Mouse (Mus musculus) erythroblast, adult 5-6 weeks (primary cell): ENCODE data around the gene Gamt. TPM values are rescaled to one million over a fixed set of nuclear protein-coding genes. Genes with fewer than 3 reads are reported as not detected.
A peak's percentile ranks its signal among the peaks of the same experiment; 100 is the strongest.
"Not testable (repeated sequence)": the region's sequence is repeated elsewhere in the genome, so short reads cannot be mapped to it uniquely, and the experiment has no call there.

Experiments used
- ATAC-seq: replicated peaks from 2 replicates; pipeline ENCODE4 v1.8.0; 2016; ENCODE audit warnings: moderate number of reproducible peaks, mild to moderate bottlenecking, moderate TSS enrichment, inconsistent platforms; ENCODE audit not compliant: poor library complexity, low FRiP score, severe bottlenecking
- total RNA-seq, 2 experiments: library from RNA; stranded (forward) in 1 of 2; stranded (reverse) in 1 of 2; fragments of 150-400 nt in 1 of 2; fragments of 200-764, 138-1000 nt in 1 of 2; gene quantifications; 2 replicates each; pipeline versions ENCODE4 v1.2.3 to v1.2.4; 2015 to 2017; ENCODE audit warnings: low replicate concordance in 2 of 2

Gene Gamt
- total RNA-seq, 2 experiments from 2014 or later, result 0.77 TPM; not detected in 1

DNA sequence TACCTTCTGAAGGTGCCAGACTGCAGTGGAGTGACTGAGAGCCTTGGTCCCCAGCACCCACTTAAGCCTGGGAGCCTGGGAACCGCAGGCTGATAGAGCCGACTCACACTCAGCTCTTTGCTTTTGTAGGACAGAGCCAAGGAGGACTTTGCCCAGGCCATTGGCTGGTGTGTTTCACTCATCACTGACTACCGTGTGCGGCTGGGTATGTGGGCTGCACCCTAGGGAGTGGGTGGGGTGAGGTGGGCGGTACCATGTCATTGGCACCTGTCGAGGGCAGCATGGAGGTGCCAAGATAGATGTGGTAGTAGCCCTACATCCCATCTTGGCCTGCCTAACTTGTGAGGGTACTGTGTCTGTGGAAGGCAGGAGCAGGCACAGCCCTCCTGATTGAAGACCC, 21.0 kb downstream of the Gamt start:
- no peak for ATAC-seq

DNA sequence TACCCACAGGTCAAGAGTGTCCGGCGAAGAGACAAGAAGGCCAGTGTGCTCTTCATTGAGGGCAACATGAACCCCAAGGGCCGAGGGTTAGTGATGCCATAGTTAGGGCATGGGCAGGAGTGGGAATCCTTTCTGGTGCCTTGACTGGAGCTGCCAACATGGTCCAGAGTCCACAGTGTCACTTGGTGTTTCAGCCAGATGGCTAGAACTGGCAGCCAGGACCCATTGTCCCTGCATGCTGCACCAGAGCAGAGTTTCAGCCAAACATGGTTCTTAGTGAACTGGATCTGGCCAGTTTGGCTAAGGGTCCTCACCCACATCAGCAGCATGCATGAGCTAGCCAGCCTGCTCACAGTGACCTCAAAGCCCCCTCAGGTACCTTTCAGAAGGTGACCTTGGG, 22.5 kb downstream of the Gamt start:
- no peak for ATAC-seq

DNA sequence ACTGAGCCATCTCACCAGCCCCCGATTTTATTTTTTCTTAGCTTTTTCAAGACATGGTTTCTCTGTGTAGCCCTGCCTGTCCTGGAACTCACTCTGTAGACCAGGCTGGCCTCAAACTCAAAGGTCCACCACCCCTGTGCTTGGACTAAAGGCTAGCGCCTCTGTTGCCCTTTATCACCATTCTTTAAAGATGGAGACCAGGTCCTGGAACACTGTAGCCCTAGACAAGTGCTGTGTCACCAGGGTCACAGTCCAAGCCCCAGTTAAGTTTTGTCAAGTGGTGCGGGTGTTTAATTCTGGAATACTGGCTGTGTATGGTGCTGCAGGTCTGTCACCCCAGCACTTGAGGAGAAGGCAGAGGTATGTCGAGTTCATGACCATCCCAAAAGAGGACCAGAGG, 23.8 kb downstream of the Gamt start:
- no peak for ATAC-seq

DNA sequence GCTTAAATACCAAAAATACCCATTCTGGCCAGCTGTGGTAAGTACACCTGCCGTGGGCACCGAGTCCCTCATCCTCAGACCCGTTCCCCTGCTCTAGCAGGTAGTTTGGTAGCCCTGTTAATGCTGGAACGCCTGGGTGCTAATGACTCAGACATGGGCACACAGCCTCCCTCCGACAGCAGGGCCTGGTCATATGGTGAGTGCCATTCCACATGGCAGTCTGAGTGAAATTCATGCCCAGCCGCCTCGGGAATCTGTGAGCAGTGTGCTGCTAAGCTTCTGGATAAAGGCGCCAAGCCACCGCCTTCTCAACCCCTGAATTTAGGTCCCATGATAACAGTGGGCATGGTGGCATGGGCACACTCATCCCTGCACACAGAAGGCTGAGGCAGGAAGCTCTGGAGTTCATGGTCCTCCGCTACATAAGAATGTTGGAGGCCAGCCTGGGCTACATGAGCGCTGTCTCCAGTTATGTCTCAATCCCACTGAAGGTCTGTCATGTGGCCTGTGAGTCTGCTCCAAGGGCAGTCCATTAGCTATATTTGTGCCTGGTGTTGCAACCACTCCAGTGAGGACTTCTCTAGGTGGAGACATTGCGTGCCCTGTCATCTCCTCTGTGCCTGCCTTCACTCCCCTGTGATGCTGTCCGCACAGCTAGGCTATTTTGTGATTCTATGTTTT, 24.5 kb downstream of the Gamt start:
- no peak for ATAC-seq

DNA sequence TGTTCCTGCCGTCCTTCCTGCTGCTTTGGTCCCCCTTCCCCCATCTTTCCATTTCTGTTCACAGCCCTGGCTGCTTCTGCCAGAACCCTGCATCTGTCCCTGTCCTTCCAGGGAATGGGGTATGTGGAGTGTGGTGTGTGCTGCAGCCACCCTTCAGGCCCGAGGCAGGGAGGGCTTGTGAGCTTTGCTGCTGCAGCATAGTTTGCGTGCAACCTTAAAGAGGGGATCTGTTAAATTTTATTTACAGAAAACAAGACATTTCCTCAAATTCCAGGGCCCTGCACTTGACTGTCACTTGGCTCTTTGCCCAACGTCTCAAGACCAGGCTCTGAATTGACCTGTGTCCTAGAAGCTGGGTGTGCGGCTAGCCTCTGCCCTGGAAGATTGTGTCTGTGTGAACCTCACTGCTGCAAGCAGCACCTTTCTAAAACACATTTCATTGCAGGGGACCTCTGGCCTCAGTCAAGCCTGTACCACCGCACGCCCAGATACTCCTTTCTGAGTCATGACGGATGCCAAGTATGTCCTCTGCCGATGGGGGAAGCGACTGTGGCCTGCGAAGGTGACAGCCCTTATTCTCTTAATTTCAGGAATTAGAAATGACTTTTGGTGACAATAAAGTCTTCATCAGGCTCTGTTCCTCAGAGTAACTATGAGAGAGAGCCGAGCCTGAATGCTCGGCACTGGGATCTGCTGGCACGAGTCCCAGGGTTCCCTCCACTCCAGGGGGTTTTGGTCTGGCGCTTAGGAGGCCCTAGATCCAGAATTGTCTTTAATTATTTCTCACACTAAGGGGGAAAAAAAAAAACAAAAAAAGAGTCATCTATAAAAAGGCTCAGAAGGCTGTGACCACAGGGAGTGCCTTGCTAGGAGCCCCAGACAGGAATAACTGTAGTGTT, 32.7 kb downstream of the Gamt start:
- ATAC-seq, result no peak

DNA sequence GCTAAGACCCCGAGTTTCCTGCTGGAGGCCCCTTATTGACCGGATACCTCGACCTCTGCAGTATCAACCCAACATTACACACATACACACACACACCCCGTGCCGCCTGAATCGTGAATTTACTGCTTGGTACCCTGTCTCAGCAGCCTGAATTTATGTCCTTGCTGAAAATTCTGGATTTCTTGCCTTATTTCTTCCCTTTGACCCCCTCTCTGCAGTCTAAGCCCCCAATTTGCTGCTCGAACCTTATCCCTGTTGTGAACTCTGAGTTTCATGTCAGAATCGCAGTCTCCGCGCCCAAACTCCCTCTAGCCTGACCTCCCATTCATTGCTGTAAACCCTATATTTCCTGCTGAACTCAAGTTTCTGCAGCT, 33.7 kb downstream of the Gamt start:
- peak; percentile 10 for ATAC-seq

DNA sequence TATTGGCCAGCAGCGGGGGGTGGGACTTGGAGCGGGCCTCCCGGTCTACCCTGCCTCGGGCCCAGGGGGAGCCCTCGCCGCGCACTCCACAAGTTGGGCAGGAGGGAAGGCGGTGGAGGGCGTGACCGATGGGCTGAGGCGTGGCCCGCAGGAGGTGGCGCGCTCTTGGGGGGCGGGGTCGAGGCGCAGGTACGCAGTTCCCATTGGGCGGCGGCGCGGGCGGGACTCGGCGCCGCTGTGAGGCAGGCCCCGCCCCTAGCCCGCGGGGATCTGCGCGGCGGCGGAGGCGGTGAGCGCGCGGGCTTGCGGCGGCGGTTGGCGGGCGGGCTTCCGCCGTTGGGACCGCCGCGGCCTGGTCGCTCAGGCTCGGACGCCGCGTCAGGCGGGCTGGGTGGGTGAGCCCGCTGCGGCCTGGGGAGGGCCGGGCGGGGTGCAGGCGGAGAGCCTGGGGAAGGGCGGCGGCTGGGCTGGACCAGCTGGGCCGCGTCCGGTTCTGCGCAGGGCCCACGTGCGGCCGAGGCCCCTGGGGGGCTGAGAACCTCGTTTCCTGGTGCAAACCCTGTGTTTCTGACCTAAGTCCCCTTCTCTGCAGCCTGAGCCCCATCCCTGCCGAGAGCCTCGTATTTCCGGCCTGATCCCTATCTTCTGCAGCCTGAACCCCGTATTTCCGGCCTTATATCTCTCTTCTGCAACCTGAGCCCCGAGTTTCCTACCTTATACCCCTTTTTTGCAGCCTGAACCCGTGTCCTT, 34.2 kb downstream of the Gamt start, which contains the start of gene Mum1:
Mum1 (plus strand) TSS at position 19 of the 750 bp plus-strand sequence.
- ATAC-seq, result peak; percentile 93

DNA sequence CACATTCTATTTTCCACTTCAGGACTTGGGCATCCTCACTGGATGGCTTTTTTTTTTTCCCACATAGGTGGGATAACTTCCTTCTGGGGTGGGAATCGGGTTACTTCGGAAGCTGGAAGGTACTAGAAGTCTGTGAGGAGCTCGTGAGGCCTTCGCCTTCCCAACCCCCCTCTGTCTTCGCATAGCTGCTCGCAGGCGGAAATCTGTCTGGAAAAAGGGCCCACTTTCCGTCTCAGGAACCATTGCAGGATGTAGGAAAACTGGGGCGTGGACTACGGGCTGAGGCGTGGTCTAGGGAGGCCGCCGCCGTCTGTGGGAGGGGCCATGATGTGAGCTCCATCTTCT, 34.8 kb downstream of the Gamt start:
- no peak for ATAC-seq

DNA sequence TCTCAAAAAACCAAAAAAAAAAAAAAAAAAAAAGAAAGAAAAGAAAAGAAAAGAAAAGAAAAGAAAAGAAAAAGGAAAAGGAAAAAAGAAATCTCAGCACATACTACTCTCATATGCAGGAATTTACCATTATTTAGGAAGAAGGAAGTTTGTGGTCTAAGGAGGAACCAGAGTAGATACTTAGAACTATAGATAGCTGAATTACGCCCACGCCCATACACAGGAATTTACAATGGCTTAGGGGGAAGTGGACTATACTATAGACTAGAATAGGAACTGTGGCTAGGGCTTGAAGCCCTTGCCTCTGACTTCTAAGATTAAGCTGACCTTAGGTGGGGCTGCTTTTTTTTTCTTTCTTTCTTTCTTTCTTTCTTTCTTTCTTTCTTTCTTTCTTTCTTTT, 37.7 kb downstream of the Gamt start:
- not testable (repeated sequence) for ATAC-seq

DNA sequence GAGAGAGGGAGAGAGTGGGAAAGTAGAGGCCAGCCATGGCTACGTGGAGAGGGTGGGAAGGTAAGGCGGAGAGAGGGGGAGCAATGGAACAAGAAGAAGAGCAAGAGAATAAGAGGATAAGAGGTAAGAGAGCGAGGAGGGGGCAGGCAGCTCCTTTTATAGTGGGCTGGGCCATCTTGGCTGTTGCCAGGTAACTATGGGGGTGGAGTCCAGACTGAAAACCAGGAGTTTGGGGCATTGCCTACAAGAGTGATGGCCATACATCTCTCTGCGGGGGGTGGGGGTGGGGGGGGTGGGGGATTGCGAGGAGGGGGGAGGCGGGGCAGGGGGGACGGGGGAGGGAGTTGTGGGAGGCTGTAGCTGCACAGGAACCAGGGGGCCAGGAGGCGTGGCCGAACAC, 40.1 kb downstream of the Gamt start:
- ATAC-seq, result no peak

DNA sequence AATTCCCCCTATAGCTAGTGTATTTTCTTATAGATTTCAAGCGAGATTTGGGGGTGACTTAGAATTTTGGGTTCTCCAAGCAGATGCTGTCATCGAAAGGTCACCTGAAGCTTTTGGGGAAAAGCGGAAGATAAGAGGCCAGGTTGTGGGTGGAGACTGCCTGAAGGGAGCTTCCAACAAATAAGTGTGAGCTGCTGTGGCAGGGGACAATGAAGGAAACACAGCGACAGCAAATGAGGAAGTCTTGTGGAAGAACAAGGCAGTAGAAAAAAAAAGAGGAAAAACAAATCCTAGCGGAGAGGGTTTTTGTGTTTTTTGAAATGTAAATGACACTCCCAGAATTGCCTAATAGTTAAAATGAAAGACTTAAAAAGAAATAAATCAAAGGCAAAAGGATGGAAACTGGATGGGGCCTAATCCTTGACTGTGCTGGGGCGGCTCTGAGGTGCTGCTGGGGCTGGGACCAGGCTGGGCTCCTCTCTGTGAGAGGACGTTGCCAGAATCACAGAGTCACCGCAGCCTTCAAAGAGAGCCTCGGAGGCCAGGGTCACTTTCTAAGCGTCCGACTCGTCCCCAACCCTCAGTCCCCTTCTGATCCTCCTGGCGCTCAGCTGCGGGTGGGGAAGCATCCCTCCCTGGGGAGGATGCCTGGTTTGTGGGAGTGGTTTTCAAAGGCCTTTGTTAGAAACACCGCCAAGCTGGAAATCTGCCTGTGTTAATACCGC, 45.6 kb downstream of the Gamt start:
- ATAC-seq, result no peak

DNA sequence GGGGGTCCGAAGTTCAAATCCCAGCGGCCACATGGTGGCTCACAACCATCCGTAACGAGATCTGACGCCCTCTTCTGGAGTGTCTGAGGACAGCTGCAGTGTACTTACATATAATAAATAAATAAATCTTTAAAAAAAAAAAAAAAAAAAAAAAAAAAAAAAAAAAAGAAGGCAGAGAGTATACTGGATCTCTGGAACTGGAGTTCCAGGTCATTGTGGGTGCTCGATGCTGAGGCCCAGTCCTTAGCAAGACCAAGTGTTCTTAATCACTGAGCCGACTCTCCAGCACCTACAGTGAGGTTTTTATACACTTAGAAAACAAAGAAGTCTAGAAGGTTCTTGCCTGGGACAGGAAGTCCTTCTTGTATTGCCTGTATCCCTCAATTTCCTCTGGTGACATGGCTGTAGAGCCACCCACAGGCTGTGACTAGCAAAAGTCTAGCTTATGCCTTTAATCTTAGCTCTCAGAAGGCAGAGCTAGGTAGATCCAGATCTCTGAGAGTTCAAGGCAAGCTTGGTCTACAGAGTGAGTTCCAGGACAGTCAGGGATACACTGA, 49.2 kb downstream of the Gamt start:
- not testable (repeated sequence) for ATAC-seq

DNA sequence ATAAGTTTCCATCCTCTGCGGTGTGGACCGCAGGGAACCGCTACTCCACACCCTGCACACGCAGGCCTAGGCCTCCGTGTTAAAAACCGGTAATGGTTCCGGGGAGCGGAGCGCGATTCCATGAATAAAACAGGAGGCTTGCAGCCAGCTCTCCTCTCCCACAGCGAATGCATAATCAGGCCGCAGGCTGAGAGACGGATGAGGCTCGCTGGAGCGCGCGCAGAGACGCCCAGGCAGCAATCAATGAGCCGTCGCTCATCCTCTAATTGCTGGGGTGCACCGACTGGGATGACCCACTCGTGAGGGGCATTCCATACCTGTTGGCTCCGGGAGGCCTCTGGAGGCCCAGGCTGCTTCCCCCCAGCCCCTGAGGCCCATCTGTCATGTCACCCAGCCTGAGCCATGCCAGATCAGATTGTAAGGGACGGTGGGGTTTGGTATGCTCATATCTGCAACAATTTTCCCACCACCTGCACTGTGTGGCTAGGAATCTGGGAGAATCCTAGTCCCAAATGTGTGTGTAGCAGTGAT, 51.9 kb downstream of the Gamt start:
- no peak for ATAC-seq

DNA sequence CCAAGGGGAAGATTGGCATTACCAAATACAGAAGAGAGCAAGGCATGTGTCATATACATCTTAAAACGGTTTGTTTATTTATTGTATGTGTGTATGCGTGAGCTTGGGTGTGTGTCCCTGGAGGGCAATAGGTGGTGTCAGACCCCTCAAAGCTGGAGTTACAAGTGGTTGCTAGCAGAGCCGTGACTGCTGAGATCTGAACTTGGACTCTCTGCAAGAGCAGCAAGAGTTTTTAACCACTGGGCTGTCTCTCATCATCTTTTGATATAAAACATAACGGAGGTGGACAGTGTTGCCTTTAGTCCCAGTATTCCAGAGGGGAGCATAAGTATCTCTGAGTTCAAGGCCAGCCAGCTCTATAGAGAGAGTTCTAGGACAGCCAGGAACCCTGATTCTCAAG, 52.6 kb downstream of the Gamt start:
- ATAC-seq, result no peak

Other genes starting within 250 kb of the Gamt start
- gene Arhgap45, start 244.4 kb downstream of the Gamt start, total RNA-seq (2015; ENCODE audit: low replicate concordance), result 23.1 and 31.6 TPM in 2 replicates
- 28.6 and 35.8 TPM in 2 replicates for gene Arhgap45, start 244.4 kb downstream of the Gamt start, total RNA-seq (2017; ENCODE audit: low replicate concordance)
- gene Polr2e, start 221.2 kb downstream of the Gamt start, total RNA-seq (2015; ENCODE audit: low replicate concordance), result 23.6 and 33.4 TPM in 2 replicates
- gene Polr2e, start 221.2 kb downstream of the Gamt start, total RNA-seq (2017; ENCODE audit: low replicate concordance), result 4.5 and 9.9 TPM in 2 replicates
- 108 and 169 TPM in 2 replicates for gene Gpx4, start 213.8 kb downstream of the Gamt start, total RNA-seq (2015; ENCODE audit: low replicate concordance)
- gene Gpx4, start 213.8 kb downstream of the Gamt start, total RNA-seq (2017; ENCODE audit: low replicate concordance), result 96.3 and 123 TPM in 2 replicates
- gene Sbno2, start 155.4 kb downstream of the Gamt start, total RNA-seq (2015; ENCODE audit: low replicate concordance), result 9.2 and 12.5 TPM in 2 replicates
- 17.1 and 20.9 TPM in 2 replicates for gene Sbno2, start 155.4 kb downstream of the Gamt start, total RNA-seq (2017; ENCODE audit: low replicate concordance)
- gene Stk11, start 145.2 kb downstream of the Gamt start, total RNA-seq (2015; ENCODE audit: low replicate concordance), result 47.7 and 60.0 TPM in 2 replicates
- gene Stk11, start 145.2 kb downstream of the Gamt start, total RNA-seq (2017; ENCODE audit: low replicate concordance), result 152 and 195 TPM in 2 replicates
- gene Atp5d, start 122.4 kb downstream of the Gamt start, total RNA-seq (2015; ENCODE audit: low replicate concordance), result 43.3 and 48.8 TPM in 2 replicates
- gene Atp5d, start 122.4 kb downstream of the Gamt start, total RNA-seq (2017; ENCODE audit: low replicate concordance), result 12.1 and 17.3 TPM in 2 replicates
- gene Cbarp, start 120.2 kb downstream of the Gamt start, total RNA-seq (2015; ENCODE audit: low replicate concordance), result not detected in 2 replicates
- not detected in 2 replicates for gene Cbarp, start 120.2 kb downstream of the Gamt start, total RNA-seq (2017; ENCODE audit: low replicate concordance)
- 5.0 and 7.7 TPM in 2 replicates for gene Midn, start 112.7 kb downstream of the Gamt start, total RNA-seq (2015; ENCODE audit: low replicate concordance)
- 3.9 and 7.4 TPM in 2 replicates for gene Midn, start 112.7 kb downstream of the Gamt start, total RNA-seq (2017; ENCODE audit: low replicate concordance)
- 3.6 and 3.7 TPM in 2 replicates for gene Cirbp, start 95.0 kb downstream of the Gamt start, total RNA-seq (2015; ENCODE audit: low replicate concordance)
- gene Cirbp, start 95.0 kb downstream of the Gamt start, total RNA-seq (2017; ENCODE audit: low replicate concordance), result 14.6 and 16.3 TPM in 2 replicates
- gene 1600002K03Rik, start 88.1 kb downstream of the Gamt start, total RNA-seq (2015; ENCODE audit: low replicate concordance), result 7.5 TPM in 1 of 2 replicates, not detected in the other
- gene 1600002K03Rik, start 88.1 kb downstream of the Gamt start, total RNA-seq (2017; ENCODE audit: low replicate concordance), result 5.9 TPM in 1 of 2 replicates, not detected in the other
- gene Efna2, start 81.5 kb downstream of the Gamt start, total RNA-seq (2015; ENCODE audit: low replicate concordance), result not detected in 2 replicates
- not detected in 2 replicates for gene Efna2, start 81.5 kb downstream of the Gamt start, total RNA-seq (2017; ENCODE audit: low replicate concordance)
- 1.3 and 4.4 TPM in 2 replicates for gene Mum1, start 34.6 kb downstream of the Gamt start, total RNA-seq (2015; ENCODE audit: low replicate concordance)
- gene Mum1, start 34.6 kb downstream of the Gamt start, total RNA-seq (2017; ENCODE audit: low replicate concordance), result 14.7 and 24.0 TPM in 2 replicates
- 25.7 and 25.9 TPM in 2 replicates for gene Ndufs7, start 11.9 kb downstream of the Gamt start, total RNA-seq (2015; ENCODE audit: low replicate concordance)
- gene Ndufs7, start 11.9 kb downstream of the Gamt start, total RNA-seq (2017; ENCODE audit: low replicate concordance), result 13.0 and 14.2 TPM in 2 replicates
- gene Dazap1, start 474 bp upstream of the Gamt start, total RNA-seq (2015; ENCODE audit: low replicate concordance), result 13.8 and 17.1 TPM in 2 replicates
- 29.8 and 35.3 TPM in 2 replicates for gene Dazap1, start 474 bp upstream of the Gamt start, total RNA-seq (2017; ENCODE audit: low replicate concordance)
- gene Rps15, start 31.4 kb upstream of the Gamt start, total RNA-seq (2015; ENCODE audit: low replicate concordance), result 509 and 541 TPM in 2 replicates
- 422 and 457 TPM in 2 replicates for gene Rps15, start 31.4 kb upstream of the Gamt start, total RNA-seq (2017; ENCODE audit: low replicate concordance)
- not detected in 2 replicates for gene Apc2, start 35.0 kb upstream of the Gamt start, total RNA-seq (2015; ENCODE audit: low replicate concordance)
- 0.09 and 0.14 TPM in 2 replicates for gene Apc2, start 35.0 kb upstream of the Gamt start, total RNA-seq (2017; ENCODE audit: low replicate concordance)
- 6.1 and 12.7 TPM in 2 replicates for gene 2310011J03Rik, start 59.5 kb upstream of the Gamt start, total RNA-seq (2015; ENCODE audit: low replicate concordance)
- gene 2310011J03Rik, start 59.5 kb upstream of the Gamt start, total RNA-seq (2017; ENCODE audit: low replicate concordance), result 3.5 and 3.7 TPM in 2 replicates
- 1.0 TPM in 1 of 2 replicates, not detected in the other for gene Pcsk4, start 68.5 kb upstream of the Gamt start, total RNA-seq (2015; ENCODE audit: low replicate concordance)
- gene Pcsk4, start 68.5 kb upstream of the Gamt start, total RNA-seq (2017; ENCODE audit: low replicate concordance), result not detected in 2 replicates
- gene Reep6, start 68.9 kb upstream of the Gamt start, total RNA-seq (2015; ENCODE audit: low replicate concordance), result 1.7 and 6.0 TPM in 2 replicates
- gene Reep6, start 68.9 kb upstream of the Gamt start, total RNA-seq (2017; ENCODE audit: low replicate concordance), result 2.0 and 4.5 TPM in 2 replicates
- gene Adamtsl5, start 87.4 kb upstream of the Gamt start, total RNA-seq (2015; ENCODE audit: low replicate concordance), result 0.21 and 0.77 TPM in 2 replicates
- 0.17 TPM in 1 of 2 replicates, not detected in the other for gene Adamtsl5, start 87.4 kb upstream of the Gamt start, total RNA-seq (2017; ENCODE audit: low replicate concordance)
- gene Plk5, start 95.4 kb upstream of the Gamt start, total RNA-seq (2015; ENCODE audit: low replicate concordance), result not detected in 2 replicates
- not detected in 2 replicates for gene Plk5, start 95.4 kb upstream of the Gamt start, total RNA-seq (2017; ENCODE audit: low replicate concordance)
- gene Mex3d, start 126.6 kb upstream of the Gamt start, total RNA-seq (2015; ENCODE audit: low replicate concordance), result 1.5 TPM in 1 of 2 replicates, not detected in the other
- 0.51 and 0.70 TPM in 2 replicates for gene Mex3d, start 126.6 kb upstream of the Gamt start, total RNA-seq (2017; ENCODE audit: low replicate concordance)
- gene Mbd3, start 138.5 kb upstream of the Gamt start, total RNA-seq (2015; ENCODE audit: low replicate concordance), result 11.9 and 38.4 TPM in 2 replicates
- gene Mbd3, start 138.5 kb upstream of the Gamt start, total RNA-seq (2017; ENCODE audit: low replicate concordance), result 10.5 and 21.3 TPM in 2 replicates
- 38.2 and 42.4 TPM in 2 replicates for gene Uqcr11, start 145.8 kb upstream of the Gamt start, total RNA-seq (2015; ENCODE audit: low replicate concordance)
- gene Uqcr11, start 145.8 kb upstream of the Gamt start, total RNA-seq (2017; ENCODE audit: low replicate concordance), result 56.0 and 60.8 TPM in 2 replicates
- 30.7 and 31.1 TPM in 2 replicates for gene Tcf3, start 172.6 kb upstream of the Gamt start, total RNA-seq (2015; ENCODE audit: low replicate concordance)
- gene Tcf3, start 172.6 kb upstream of the Gamt start, total RNA-seq (2017; ENCODE audit: low replicate concordance), result 27.9 and 39.6 TPM in 2 replicates
- not detected in 2 replicates for gene Onecut3, start 233.8 kb upstream of the Gamt start, total RNA-seq (2015; ENCODE audit: low replicate concordance)
- gene Onecut3, start 233.8 kb upstream of the Gamt start, total RNA-seq (2017; ENCODE audit: low replicate concordance), result not detected in 2 replicates